Mouse (Mus musculus) left cerebral cortex, adult 11 months (tissue): ENCODE measurements at regions not wholly inside any gene's neighbourhood (a gene's known extent, or its start where the extent isn't known, plus 50 kb on each side); places are given as distances from the start of the nearest gene placed in this dataset.

Experiments
- DNase-seq: peaks from one replicate; pipeline ENCODE4 v3.0.0; 2022; ENCODE audit warnings: low spot score

DNA sequence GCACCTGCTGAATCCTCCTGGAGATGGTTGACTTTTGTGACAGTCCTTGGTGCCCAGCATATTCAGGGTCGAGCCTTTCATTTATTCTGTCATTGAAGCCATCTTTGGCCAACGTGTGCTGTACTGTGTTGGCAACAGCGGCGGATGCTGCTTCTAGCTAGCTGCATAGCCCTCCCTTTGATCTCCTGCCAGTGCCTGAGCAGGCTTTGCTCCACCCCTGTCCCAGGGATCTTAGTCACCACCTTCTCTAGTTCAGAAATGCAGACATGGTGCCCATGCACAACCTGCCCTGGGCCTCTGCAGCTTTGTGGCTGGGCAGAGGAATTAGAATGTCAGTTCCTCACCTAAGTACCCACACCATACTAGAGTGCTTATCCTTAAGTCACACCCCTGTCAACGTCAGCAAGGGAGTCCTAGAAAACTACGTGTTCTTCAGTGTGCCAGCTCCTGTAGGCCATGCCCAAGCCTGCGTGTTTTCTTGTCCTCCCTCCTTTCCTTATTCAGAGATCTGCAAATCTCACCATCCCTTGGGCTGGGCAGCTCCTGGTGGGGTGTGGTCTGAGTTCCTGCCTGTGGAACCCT is 151.9 kb downstream of the Zfp706 start:
- no peak for DNase-seq

DNA sequence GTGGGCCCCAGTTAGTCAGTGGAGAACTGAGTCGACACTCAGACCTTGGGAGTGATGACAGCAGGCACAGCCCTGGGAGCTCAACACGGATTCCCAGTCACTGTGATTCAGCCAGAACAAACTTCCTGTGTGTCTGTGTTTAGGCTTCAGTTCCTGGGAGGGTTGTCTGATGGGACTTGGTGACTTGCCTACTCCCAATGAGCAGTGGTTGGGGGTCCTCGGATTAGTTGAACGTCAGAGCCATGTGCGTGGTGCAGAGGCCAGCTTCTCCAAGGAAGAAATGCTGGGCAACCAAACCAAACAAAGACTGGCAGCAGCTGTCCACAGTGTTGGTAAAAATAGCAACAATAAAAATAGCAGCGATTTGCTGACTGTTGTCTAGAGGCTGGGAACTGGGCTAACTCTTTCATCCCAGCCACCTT is 152.7 kb downstream of the Zfp706 start:
- no peak for DNase-seq

DNA sequence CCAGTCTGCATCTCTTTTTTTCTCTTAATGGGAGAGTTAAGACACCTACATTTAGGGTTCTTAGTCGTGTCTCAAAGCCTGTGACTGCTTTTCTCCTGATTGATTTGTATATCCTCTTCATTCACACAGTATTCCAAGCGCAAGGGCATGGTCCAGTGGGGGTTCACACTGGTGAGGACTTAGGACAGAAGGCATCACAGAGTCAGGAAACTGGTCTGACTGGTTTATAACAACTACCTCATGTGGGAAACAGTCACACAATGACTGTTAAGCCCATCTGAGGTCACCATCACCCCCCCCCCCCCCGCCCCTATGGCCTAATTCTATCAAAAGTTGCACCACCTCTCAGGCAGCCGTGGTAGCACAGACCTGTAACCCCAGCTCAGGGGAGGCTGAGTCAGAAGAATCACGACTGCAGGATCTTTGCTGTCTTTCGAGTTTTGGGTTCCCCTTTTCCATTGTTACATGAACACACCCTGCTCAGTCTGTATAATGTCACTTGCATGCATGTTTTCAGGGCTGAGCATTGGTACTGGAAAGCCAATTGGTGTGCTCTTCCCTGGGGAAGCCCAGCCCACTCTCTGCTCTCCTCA is 155.2 kb downstream of the Zfp706 start:
- no peak for DNase-seq

DNA sequence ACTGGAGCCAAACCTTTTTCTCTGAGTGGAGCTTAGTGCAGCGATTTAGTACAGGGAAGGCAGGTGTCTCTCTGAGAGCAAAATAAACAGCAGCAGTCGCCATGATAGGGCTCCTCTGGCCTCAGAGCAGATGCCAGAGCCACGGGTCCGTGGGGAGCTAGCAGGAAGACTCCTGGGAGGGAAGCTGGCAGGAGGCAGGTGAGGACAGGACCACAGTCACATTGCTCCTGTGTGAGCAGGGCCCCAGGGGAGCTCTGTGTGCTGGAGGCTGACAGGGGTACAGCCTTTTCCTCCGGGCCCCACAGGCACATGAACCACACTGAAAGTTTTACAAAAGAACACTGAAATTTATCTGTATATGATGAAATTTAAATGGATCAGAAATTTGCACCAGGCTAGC is 159.3 kb downstream of the Zfp706 start:
- no peak for DNase-seq

DNA sequence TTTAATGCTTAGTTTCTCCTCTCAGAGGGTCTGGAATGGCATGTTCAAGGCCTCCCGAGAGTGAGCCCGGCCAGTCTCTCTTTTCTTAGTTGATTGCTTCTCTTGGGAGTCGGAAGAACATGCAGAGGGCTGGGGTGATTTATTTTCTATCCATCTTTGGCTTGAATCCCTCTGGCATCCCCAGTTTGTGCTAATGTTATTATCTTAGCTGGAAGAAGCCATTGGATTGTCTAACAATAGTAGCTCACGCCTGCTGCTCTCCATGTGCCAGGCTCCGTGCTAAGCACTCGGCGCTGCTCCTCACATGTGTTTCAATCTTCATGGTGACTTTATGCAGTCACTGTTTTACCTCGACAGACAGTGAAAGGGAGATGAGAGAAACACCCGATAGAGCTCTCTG is 160.8 kb downstream of the Zfp706 start:
- DNase-seq = no peak
